Mouse (Mus musculus) thymus, adult 2 months (tissue): Measurements from ENCODE around the gene Adamtsl3.

Source experiments
- CTCF ChIP-seq: fragments of 200-500 bp; IDR thresholded peaks from 2 replicates; pipeline ENCODE4 v1.5.1; 2012; ENCODE audit warnings: mild to moderate bottlenecking, control low read depth, low read length, moderate library complexity, borderline replicate concordance; ENCODE audit not compliant: control insufficient read depth, poor library complexity, insufficient read depth; ENCODE audit errors: extremely low read depth
- POLR2A ChIP-seq: fragments of 200-500 bp; IDR thresholded peaks from 2 replicates; pipeline ENCODE4 v1.6.1; 2012; ENCODE audit warnings: mild to moderate bottlenecking, low read length, control low read depth, moderate library complexity; ENCODE audit not compliant: control insufficient read depth, poor library complexity, insufficient read depth; ENCODE audit errors: extremely low read depth

DNA sequence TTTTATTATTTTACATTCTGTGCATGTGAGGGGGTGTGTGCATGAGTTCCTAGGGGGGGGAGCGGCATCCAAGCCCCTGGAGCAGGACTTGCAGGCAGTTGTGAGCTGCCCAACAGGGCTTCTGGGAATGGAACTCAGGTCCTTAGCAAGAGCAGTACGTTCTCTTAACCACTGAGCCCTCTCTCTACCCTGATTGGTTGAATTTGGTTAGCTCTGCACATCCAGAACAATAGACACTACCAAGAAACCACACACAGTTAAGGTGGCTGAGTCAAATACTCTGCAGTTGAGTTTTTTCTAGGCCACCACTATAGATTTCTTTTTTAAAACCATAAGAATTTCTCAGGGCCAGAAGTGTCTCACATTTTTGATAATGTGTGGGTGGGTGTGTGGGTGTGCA, 158.7 kb downstream of the Adamtsl3 start:
- TF ChIP-seq CTCF: no peak
- no peak for TF ChIP-seq POLR2A
